Mouse (Mus musculus) bone marrow macrophage, adult 2 months (primary cell): ENCODE measurements around the gene Hspg2. TPM values are rescaled to one million over a fixed set of nuclear protein-coding genes. Genes with fewer than 3 reads are reported as not detected.
"Not testable (repeated sequence)": the region's sequence is repeated elsewhere in the genome, so short reads cannot be mapped to it uniquely, and the experiment has no call there.

ENCODE experiments used
- H3K27ac ChIP-seq: 2 replicates; pipeline ENCODE4 v1.5.1; 2012; ENCODE audit warnings: low read depth, low read length; ENCODE audit not compliant: insufficient read depth
- H3K4me1 ChIP-seq: 2 replicates; pipeline ENCODE4 v1.6.1; 2012; ENCODE audit warnings: low read length; ENCODE audit not compliant: control insufficient read depth, insufficient read depth
- H3K4me3 ChIP-seq: 2 replicates; pipeline ENCODE4 v1.5.1; 2012; ENCODE audit warnings: mild to moderate bottlenecking, low read length, moderate library complexity; ENCODE audit not compliant: insufficient read depth
- CTCF ChIP-seq: IDR thresholded peaks from 2 replicates; pipeline ENCODE4 v1.5.1; 2012; ENCODE audit warnings: low read depth, mild to moderate bottlenecking, low read length, moderate library complexity
- POLR2A ChIP-seq: IDR thresholded peaks from 2 replicates; pipeline ENCODE4 v1.6.1; 2012; ENCODE audit warnings: mild to moderate bottlenecking, low read depth, low read length, borderline replicate concordance
- polyA plus RNA-seq: library from polyadenylated mRNA; stranded (reverse); fragments of >200 nt; gene quantifications from 2 replicates; pipeline ENCODE4 v1.2.4, GENCODE M21; 2012; ENCODE audit not compliant: missing spikeins, insufficient read depth, insufficient read length

Hspg2 gene
- polyA plus RNA-seq, result 1.5 and 1.9 TPM in 2 replicates

GRCm38 (mm10) chr4:137468260-137469080 lies at the start of gene Hspg2:
TSS of gene Hspg2 (plus strand) at chr4:137468769.
- Histone ChIP-seq H3K4me1 (peaks cover 15% of the 10 kb centered on the region), H3K27ac (no peak within 1 kb of the TSS), H3K4me3 (peak within 1 kb of the TSS; percentile 59)
- no peak for TF ChIP-seq POLR2A
- no peak for TF ChIP-seq CTCF

- TF ChIP-seq CTCF (no peak), POLR2A (no peak)
Observed at GRCm38 (mm10) chr4:137430502-137430901, 38.1 kb upstream of the Hspg2 start, which contains the start of gene Cela3b. TSS of gene Cela3b (minus strand) at chr4:137430540.

GRCm38 (mm10) chr4:137432700-137433550 lies 35.6 kb upstream of the Hspg2 start:
- not testable (repeated sequence) for H3K27ac ChIP-seq, H3K4me3 ChIP-seq, H3K4me1 ChIP-seq

More at GRCm38 (mm10) chr4:137430502-137430901, 38.1 kb upstream of the Hspg2 start, which contains the start of gene Cela3b:
- Histone ChIP-seq H3K27ac (no peak within 1 kb of the TSS), H3K4me3 (no peak within 1 kb of the TSS), H3K4me1 (no peaks in the 10 kb centered on the region; the same call in 1 of the 2 replicates)

- no peaks in the 10 kb centered on the region; the same call in 1 of the 2 replicates for H3K4me1 ChIP-seq
- no peak overlapping the region for H3K27ac ChIP-seq
- TF ChIP-seq POLR2A, result no peak
- no peak for TF ChIP-seq CTCF
- no peak overlapping the region for H3K4me3 ChIP-seq
Observed at GRCm38 (mm10) chr4:137436979-137437669, 31.4 kb upstream of the Hspg2 start.

- no peak overlapping the region for H3K27ac ChIP-seq
- no peaks in the 10 kb centered on the region for H3K4me1 ChIP-seq
- TF ChIP-seq POLR2A (no peak), CTCF (no peak)
- no peak overlapping the region for H3K4me3 ChIP-seq
Observed at GRCm38 (mm10) chr4:137438842-137439241, 29.7 kb upstream of the Hspg2 start.

- Histone ChIP-seq H3K4me3 (no peak overlapping the region), H3K4me1 (no peaks in the 10 kb centered on the region), H3K27ac (no peak overlapping the region)
- TF ChIP-seq POLR2A, result no peak
- TF ChIP-seq CTCF, result no peak
Observed at GRCm38 (mm10) chr4:137441332-137441731, 27.2 kb upstream of the Hspg2 start.

GRCm38 (mm10) chr4:137443625-137444024 lies 24.9 kb upstream of the Hspg2 start:
- Histone ChIP-seq H3K27ac (no peak overlapping the region), H3K4me1 (no peaks in the 10 kb centered on the region), H3K4me3 (no peak overlapping the region)
- peak; percentile 65 for TF ChIP-seq CTCF
- TF ChIP-seq POLR2A, result no peak

GRCm38 (mm10) chr4:137445881-137446280 lies 22.7 kb upstream of the Hspg2 start:
- no peaks in the 10 kb centered on the region for H3K4me1 ChIP-seq
- no peak overlapping the region for H3K4me3 ChIP-seq
- H3K27ac ChIP-seq, result no peak overlapping the region
- TF ChIP-seq CTCF, result no peak
- TF ChIP-seq POLR2A, result no peak

- no peak for TF ChIP-seq POLR2A
- no peak for TF ChIP-seq CTCF
- Histone ChIP-seq H3K4me1 (no peaks in the 10 kb centered on the region), H3K4me3 (no peak overlapping the region), H3K27ac (no peak overlapping the region)
Observed at GRCm38 (mm10) chr4:137447363-137448196, 21.0 kb upstream of the Hspg2 start.
